ENCODE assay signal across 21 mouse cellular contexts in genomic region chr4:131530491-131530890, GRCm38 (mm10).
"Had no signal": no experiment of that assay in that cellular context is flagged by ENCODE, and none has a peak within 500 bp of the region (broad histone marks: within the 10 kb centered on the region; RNA-seq: fewer than 3 reads in every experiment).

No protein-coding gene starts in this region.

- H3K9me3 ChIP-seq: heart, embryonic 10.5 days; heart, embryonic 12.5 days; hindbrain, embryonic 10.5 days; hindbrain, embryonic 12.5 days; intestine, embryonic 15.5 days; kidney, embryonic 15.5 days; limb, embryonic 15.5 days; liver, embryonic 12.5 days had no signal

- H3K27ac ChIP-seq: gastrocnemius, adult 2 months; heart, embryonic 10.5 days; hindbrain, embryonic 10.5 days; hindbrain, embryonic 12.5 days; hindbrain, embryonic 14.5 days; intestine, embryonic 15.5 days; limb, embryonic 13.5 days; limb, embryonic 15.5 days; liver, embryonic 12.5 days; liver, embryonic 14.5 days had no signal

- H3K36me3 ChIP-seq: heart, embryonic 10.5 days; heart, embryonic 12.5 days; hindbrain, embryonic 10.5 days; hindbrain, embryonic 12.5 days; intestine, embryonic 15.5 days; kidney, embryonic 15.5 days; limb, embryonic 13.5 days; limb, embryonic 15.5 days; liver, embryonic 12.5 days had no signal

- H3K4me3 ChIP-seq: gastrocnemius, adult 2 months; heart, embryonic 10.5 days; heart, embryonic 12.5 days; hindbrain, embryonic 10.5 days; hindbrain, embryonic 12.5 days; intestine, embryonic 15.5 days; kidney, embryonic 15.5 days; limb, embryonic 13.5 days; limb, embryonic 15.5 days; liver, embryonic 12.5 days had no signal

- ATAC-seq: hindbrain, embryonic 16.5 days; inflammation-experienced regulatory T-cells, adult 6 months; intestine, embryonic 15.5 days; intestine, postnatal 0 days; liver, embryonic 12.5 days had no signal

- H3K4me1 ChIP-seq: hindbrain, embryonic 10.5 days; hindbrain, embryonic 12.5 days; intestine, embryonic 15.5 days; limb, embryonic 15.5 days; liver, embryonic 12.5 days had no signal

- H3K4me2 ChIP-seq: heart, embryonic 12.5 days; hindbrain, embryonic 12.5 days; hindbrain, embryonic 14.5 days; intestine, embryonic 15.5 days; kidney, embryonic 15.5 days; limb, embryonic 13.5 days; limb, embryonic 15.5 days; liver, embryonic 12.5 days had no signal

- H3K9ac ChIP-seq: heart, embryonic 12.5 days; hindbrain, embryonic 12.5 days; hindbrain, embryonic 14.5 days; intestine, embryonic 15.5 days; kidney, embryonic 15.5 days; limb, embryonic 13.5 days; limb, embryonic 15.5 days; liver, embryonic 12.5 days; liver, embryonic 14.5 days had no signal

- H3K27me3 ChIP-seq: heart, embryonic 12.5 days; intestine, embryonic 15.5 days; kidney, embryonic 15.5 days; limb, embryonic 13.5 days; limb, embryonic 15.5 days; liver, embryonic 12.5 days had no signal

- DNase-seq: gastrocnemius, adult 2 months; gastrocnemius, postnatal 10 days; gastrocnemius, postnatal 25 days; heart, adult 18-20 months; heart, postnatal 10 days; heart, postnatal 4 days; layer of hippocampus, adult 9-11 months had no signal
